Mouse (Mus musculus) telencephalon, adult 2 months (tissue): ENCODE data around the gene Bak1.

Source experiments
- DNase-seq: peaks from one replicate; pipeline ENCODE4 v3.0.0-alpha.2; 2011; ENCODE audit warnings: low read depth, low spot score

Gene Bak1

GRCm38 (mm10) chr17:27028909-27029308 lies at the start of gene Bak1:
TSS of gene Bak1 (minus strand) at chr17:27029009.
- no peak for DNase-seq

DNA sequence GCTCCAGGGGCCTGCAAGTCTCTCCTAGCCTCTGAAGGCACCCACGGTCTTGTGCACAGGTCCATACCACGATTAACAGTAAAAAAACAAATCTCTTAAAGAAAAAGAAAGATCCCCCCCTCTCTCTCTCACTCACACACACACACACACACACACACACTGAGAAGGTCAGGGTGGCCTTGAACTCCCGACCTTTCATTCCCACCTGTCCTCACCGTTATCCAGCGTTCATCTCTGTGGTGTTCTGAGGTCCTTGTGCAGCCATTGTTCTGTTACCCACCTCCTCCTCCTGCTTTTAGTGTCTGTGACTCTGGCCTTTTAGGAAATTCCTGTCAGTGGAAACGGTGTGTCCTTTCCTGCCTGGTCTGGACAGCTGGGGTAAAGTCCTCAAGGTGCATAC lies 49.7 kb upstream of the Bak1 start:
- no peak for DNase-seq

DNA sequence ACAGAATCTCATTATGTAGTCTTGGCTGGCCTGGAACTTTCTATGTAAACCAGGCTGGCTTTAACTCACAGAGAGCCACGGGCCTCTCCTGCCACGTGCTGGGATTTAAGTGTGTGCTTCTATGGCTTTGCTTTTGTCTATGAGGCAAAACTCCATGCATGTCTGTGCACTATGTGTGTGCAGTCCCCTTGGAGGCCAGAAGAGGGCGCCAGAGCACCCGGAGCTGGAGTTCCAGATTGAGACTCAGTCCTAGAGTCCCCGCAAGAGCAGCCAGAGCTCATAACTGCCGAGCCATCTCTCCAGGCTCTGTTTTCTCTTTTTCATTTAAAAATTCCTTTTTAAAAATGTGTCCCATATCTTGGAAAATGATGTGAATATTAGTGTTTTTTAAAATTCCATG lies 49.1 kb upstream of the Bak1 start:
- no peak for DNase-seq

DNA sequence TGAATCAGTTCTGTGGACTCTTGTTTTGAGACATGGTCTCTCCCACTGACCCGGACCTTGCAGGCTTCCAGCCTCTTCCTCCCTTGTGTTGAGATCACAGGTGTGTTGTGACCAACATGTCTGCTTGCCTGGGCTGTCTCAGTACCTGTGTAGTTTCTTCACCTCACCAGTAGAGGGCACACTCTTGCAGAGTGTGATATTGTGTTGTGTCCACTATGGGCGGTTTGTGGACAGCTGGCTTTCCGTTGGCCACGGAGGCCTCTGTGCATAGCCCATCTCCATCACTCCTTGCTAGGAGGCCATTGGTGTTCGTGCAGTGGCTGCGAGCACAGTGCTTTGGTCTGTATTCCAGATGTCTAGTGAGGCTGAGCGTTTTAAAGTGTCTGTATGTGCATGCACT lies 48.3 kb upstream of the Bak1 start:
- no peak for DNase-seq

- no peak for DNase-seq
Measured at GRCm38 (mm10) chr17:27074849-27075745, 46.3 kb upstream of the Bak1 start.

DNA sequence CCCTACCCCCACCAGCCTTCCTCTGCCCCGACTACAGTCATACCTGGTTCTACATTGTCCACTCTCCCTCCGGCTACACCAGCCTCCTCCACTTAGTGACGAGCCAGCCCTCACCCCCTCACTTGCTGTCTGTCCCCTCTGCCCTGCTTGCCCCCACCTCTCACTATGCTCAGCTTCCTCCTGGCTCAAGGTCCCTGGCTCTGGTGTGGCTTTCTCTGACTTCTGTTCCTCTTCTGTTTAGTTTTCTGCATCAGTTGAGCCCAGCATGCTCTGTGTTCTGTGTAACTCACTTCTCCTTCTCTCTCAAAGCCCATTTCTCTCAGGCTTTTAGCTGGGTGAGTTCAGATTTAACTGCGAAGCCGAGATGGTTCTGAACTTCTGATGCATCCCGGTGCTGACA lies 45.4 kb upstream of the Bak1 start:
- DNase-seq = no peak

DNA sequence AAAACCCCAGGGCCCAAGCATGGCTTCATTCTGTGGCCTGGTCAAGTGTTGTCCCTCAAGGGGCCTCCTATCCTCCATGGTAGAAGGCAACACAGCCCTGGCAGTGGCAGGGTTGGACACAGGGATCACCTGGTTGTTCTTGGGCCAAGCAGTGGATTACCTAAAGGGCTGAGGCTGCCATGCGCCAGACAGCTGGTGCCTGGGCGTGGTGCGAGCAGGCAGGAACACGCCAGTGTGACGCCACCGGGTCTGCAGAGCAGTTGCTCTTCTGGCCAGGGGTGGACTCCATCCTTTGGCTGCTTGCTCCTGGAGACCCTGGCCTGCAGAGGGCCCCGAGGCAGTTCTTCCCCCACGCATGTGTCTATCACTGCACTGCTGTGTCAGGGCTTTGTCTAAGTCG lies 45.0 kb upstream of the Bak1 start:
- DNase-seq = no peak

- DNase-seq = no peak
Measured at GRCm38 (mm10) chr17:27073126-27073525, 44.3 kb upstream of the Bak1 start.

- DNase-seq = no peak
Measured at GRCm38 (mm10) chr17:27072363-27072762, 43.6 kb upstream of the Bak1 start.

GRCm38 (mm10) chr17:27071630-27072029 lies 42.8 kb upstream of the Bak1 start:
- no peak for DNase-seq

DNA sequence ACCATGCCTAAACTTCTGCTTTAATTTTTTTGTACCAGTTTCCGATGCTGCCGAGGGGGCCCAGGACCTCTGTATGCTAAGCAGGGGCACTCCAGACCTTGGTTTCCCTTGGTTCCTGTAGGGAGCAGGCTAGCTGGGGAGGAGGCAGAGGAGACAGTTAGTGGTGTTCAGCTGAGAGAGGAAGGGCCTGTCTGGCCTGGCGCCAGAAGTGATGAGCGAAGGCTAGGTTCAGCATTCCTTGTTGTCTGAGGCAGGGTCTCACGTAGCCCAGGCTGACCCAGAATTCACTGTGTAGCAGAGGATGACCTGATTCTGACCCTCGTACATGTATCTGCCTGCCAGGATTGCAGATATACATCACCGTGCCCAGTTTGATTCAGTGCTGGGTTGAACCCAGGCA lies 42.1 kb upstream of the Bak1 start:
- DNase-seq = no peak

DNA sequence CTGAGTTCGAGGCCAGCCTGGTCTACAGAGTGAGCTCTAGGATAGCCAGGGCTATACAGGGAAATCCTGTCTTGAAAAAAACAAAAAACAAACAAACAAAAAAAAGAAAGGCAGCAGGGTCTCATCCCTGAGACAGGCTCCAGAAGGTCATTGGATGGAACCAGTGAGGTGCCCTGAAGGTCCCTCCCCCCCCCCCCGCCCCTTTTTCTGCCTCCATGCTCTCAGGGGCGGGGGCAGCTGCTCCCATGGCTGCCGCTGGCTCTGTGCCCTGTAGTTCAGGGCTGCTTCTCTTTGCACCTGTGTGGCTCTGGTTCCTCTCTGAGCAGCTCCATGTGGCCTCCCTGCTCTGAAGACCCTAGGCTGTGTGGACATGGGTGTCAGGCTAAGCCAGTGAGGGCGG lies 40.3 kb upstream of the Bak1 start:
- no peak for DNase-seq

GRCm38 (mm10) chr17:27066065-27066464 lies 37.3 kb upstream of the Bak1 start:
- DNase-seq = no peak

DNA sequence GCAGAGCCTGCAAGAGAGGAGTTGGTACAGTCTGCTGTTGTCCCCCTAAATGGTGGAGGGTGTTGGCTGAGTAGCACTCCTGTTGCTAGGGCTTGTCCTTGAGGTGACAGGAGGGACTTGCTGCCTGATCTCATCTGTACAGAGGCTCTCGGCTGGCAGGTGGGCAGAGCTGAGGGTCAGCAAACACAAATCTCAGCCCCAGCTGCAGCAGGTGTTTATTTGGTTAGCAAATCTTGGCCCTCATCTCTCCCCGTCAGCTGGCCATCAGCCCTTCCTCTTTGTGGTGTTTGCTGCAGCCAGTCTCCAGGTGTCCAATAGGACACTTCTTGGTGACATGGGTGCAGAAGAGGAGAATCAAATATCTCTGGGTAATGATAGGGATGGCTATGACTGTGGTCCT lies 35.4 kb upstream of the Bak1 start:
- DNase-seq = no peak

DNA sequence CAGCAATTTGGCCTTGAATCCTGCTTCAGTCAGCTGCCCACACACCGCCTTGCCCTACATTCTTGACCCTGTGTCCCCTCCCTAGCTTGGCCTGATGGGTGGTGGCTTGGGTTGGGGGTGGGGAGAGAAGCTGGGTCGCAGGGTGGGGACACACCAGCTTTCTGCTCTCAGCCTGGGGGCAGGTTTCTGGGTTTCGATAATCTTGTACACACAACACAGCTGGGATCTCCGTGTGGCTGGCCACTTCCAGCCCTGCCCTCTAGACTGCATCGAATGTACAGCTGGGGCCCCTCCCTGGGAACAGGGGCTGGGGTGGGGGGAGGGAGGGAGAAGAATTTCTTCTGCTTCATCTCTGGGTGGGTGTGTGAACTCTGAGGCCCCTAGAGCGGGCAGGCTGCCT lies 34.9 kb upstream of the Bak1 start:
- DNase-seq = no peak

DNA sequence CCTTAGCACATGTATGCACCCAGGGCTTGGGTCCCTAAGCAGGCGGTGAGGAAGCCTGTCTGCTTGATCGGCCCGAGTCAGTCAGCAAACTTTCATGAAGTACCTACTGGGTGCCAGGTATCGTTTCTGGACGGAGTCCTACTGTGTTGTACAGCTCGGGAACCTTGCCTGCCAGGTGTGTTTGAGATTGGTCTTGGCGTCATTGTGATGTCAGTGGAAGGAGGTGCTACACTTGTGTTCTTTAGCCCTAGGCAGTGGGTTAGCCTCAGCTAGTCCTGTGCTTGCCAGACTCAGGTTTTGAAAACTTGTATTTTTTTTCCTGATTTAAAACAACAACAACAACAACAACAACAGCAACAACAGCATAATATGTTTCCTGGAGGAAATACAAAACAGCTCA lies 33.9 kb upstream of the Bak1 start:
- no peak for DNase-seq

DNA sequence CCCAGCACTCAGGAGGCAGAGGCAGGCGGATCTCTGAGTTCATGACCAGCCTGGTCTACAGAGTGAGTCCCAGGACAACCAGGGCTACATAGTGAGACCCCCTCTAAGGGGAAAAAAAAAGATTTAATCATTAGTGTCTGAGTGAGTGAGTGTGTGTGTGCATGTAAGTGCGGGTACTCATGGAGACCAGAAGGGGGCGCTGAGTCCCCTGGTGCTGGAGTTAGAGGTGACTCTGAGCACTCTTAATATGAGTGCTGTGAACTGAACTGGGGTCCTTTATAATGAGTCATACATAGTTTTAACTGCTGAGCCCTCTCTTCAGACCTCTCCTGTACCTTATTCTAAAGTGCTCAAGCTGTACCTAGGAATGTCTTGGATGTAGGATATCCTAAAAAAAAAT lies 32.9 kb upstream of the Bak1 start:
- DNase-seq = no peak

DNA sequence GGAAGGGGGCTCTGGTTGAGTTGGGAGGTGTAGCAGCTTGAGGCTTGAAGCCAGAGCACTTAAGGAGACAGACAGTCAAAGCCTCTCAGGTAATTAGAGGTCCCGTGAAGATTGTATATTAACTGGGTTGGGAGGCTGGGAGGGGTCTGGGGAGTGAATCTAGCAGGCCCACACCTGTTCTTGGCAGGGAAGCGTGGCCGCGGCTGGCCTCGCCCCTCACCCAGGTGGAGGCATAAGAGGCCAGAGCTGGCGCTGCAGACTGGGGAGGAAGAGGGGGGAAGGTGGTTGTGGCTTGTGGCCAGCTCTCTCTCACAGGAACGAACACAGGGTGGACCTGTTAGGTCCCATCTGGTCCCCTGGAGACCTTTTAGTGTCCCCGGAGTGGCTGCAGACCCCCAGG lies 31.9 kb upstream of the Bak1 start:
- no peak for DNase-seq

DNA sequence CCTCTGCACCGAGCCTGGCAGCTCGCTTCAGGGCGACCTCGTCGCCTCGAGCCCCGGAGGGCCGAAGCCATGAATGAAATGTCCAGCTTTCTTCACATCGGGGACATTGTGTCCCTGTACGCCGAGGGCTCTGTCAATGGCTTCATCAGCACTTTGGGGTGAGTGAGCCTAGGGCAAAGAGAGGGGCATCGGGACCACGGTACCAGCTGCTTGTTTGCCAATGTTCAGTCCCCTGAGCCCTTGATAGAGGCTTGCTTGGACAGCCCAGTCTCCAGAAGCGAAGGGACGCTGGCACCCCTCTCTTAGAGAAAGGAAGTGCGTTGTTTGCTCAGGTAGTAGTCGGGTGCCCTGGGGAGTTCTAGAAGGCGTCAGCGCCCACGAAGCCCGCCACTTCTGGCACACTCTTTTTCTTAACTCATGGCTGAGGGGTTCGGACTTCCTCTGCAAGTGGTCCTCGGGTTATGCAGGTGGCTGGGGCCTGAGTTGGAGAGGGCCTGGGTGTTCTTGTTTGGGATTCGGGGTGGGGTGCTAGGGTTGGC lies 28.8 kb upstream of the Bak1 start:
- DNase-seq = no peak

DNA sequence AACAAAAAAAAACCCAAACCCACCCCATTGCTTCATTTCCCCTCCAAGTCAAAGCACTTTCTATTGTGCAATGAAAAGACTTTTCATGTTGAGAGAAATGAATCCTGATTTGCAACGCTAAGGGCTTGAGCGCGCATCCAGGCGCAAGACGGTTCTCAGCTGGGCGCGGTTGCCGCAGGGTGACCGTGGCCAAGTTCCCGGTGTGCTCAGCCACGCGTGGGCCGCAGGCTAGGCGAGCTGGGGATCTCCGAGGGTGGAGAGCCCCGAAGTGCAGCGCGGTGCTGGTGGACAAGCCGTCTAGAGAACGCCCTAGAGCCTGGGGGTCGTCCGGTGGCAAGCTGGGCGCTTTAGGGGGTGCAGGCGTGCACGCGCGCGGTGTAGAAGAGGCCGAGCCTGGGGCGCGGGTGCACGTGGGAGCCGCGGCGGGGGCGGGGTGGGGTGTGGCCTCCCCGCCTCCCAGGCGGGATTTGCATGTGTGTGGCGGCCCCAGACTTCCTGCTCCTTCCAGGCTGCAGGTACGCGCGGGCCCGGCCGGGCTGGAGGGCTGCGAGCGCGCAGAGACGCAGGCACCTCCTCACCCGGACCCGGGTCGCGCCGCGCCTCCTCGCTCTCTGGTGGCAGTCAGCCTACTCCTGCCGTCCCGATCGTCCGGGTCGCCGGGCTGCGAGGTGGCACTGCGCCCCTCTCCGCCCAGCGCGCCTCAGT lies 28.2 kb upstream of the Bak1 start, which contains the start of gene Itpr3:
Itpr3 (plus strand) TSS at position 493 of the 705 bp plus-strand sequence.
- no peak for DNase-seq

DNA sequence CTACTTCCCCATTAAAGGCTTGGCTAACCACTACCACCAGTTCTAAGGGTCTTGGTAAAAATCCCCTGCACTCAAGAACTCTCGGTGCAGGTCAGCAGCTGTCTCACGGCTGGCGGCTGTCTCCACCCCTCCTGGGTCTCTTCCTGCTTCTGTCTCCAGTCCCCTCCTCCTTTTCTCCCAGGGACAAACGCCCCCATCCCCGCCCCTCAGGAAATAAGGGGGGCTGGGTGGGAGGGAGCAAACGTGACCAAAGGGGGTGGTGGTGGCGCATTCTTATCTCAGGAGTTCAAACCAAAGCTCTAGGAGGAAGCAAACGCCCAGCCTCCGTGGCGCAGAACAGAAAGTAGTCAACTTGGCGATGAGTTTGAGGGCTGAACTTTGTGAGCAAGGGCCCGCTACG lies 27.4 kb upstream of the Bak1 start:
- DNase-seq = no peak

DNA sequence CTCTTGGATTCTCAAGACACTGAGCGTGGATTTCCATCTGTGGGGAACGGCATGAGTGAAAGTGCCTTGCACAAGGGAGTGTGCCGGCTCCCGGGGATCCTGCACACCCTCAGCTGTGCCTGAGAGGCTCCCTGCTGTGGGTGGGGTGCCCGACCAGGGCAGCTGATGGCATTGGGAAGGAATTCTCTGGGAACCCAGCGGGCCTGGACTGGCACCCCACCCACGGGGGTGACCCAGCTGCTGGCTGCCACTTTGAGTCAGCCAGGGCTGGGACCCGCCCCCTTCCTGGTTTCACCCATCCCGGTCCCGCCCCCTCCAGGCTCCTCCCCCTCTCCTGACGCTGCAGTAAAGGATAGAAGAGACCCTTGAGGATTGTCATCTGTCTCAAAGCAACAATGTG lies 22.7 kb upstream of the Bak1 start:
- DNase-seq = no peak

DNA sequence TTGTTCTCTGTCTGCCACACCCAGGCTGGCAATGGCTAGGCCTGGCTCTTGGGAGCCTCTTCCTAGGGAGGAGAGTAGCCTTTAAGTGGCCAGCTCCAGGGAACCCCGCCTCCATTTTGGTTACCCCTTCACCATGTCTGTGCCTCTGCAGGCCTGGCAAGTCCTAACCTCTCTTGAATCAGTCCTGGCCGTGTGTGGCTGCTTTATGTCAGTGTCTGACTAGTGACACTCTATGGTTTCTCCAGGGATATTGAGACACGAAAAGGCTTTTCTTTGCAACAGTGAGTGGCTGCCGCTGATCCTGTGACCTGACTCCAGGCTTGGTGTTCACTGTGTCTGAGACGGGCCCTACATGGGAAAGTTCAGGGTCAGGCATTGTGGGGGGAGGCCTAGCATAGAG lies 22.0 kb upstream of the Bak1 start:
- DNase-seq = no peak
